Mouse (Mus musculus) bone marrow, adult 2 months (tissue): ENCODE results near the gene Gm11437.

Experiments
- CTCF ChIP-seq: fragments of 200-500 bp; IDR thresholded peaks from 2 replicates; pipeline ENCODE4 v1.5.1; 2011; ENCODE audit warnings: low read length, control low read depth; ENCODE audit not compliant: control insufficient read depth, insufficient read depth
- POLR2A ChIP-seq: fragments of 200-500 bp; IDR thresholded peaks from 2 replicates; pipeline ENCODE4 v1.6.1; 2011; ENCODE audit warnings: low read depth, mild to moderate bottlenecking, control low read depth, low read length, borderline replicate concordance; ENCODE audit not compliant: control insufficient read depth

- TF ChIP-seq CTCF (no peak), POLR2A (no peak)
Observed at GRCm38 (mm10) chr11:84172539-84173435, 5.5 kb upstream of the Gm11437 start.
